Mouse (Mus musculus): ENCODE data around the gene Kcnn4.

Kcnn4 gene

GRCm38 (mm10) chr7:24377091-24377865, 7.2 kb downstream of the Kcnn4 start:
- no peak; the same call in 1 of the 2 replicates for TF ChIP-seq GATA4 (IDR thresholded peaks at IDR 0.05; ENCODE audit: insufficient replicate concordance, low read length)

GRCm38 (mm10) chr7:24378049-24378701, 8.1 kb downstream of the Kcnn4 start:
- no peak for TF ChIP-seq GATA4 (IDR thresholded peaks at IDR 0.05; ENCODE audit: insufficient replicate concordance, low read length)

GRCm38 (mm10) chr7:24379934-24380333, 9.9 kb downstream of the Kcnn4 start:
- TF ChIP-seq GATA4 (IDR thresholded peaks at IDR 0.05; ENCODE audit: insufficient replicate concordance, low read length), result no peak

DNA sequence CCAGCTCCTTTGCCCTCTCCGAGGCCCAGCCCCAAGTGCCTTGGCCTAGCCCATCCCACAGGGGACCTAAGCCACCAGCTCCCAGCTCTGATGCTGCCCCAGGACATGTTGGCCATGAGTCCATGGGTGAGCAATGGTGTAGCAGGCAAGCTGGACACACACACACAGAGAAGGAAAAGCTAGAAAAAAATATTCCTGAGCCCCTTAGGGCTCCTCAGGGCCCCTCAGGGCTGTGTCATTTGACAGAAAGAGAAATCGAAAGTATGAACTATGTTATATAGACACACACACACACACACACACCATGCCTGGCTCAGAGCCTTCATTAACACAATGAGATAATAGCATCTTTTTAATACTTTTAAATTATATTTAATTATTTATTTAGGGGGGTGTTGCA, 10.3 kb downstream of the Kcnn4 start:
- TF ChIP-seq GATA4 (IDR thresholded peaks at IDR 0.05; ENCODE audit: insufficient replicate concordance, low read length), result no peak

DNA sequence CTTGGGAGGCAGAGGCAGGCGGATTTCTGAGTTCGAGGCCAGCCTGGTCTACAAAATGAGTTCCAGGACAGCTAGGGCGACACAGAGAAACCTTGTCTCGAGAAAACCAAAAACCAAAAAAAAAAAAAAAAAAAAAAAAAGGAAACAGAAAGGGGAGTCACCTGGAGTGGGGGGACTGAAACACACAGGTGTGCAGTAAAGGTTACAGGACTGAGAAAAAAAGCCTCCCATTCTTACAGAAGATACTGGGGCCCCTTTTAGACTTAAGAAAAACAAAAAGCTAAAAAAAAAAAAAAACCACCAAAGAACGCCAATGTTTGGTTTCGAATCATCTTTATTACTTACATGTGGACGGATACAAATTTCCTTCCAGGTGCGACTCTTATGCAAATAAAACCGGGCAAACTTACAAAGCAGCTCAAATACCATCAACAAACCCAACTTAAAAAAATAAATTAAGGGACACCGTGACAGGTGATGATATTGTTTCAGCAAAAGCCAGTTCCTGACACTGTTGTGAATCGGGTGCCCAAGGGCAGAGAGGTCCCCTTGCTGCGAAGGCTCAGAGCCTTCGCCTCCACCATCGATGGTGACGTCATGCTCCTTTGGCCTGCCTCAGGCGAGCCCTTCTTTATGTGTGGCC, 12.8 kb downstream of the Kcnn4 start:
- no peak for TF ChIP-seq GATA4 (IDR thresholded peaks at IDR 0.05; ENCODE audit: insufficient replicate concordance, low read length)

- TF ChIP-seq GATA4 (IDR thresholded peaks at IDR 0.05; ENCODE audit: insufficient replicate concordance, low read length), result no peak
These were observed 14.0 kb downstream of the Kcnn4 start for GRCm38 (mm10) chr7:24384070-24384469.

- TF ChIP-seq GATA4 (IDR thresholded peaks at IDR 0.05; ENCODE audit: insufficient replicate concordance, low read length), result no peak
These were observed 14.8 kb downstream of the Kcnn4 start for GRCm38 (mm10) chr7:24384827-24385226.

GRCm38 (mm10) chr7:24387059-24387556, 17.0 kb downstream of the Kcnn4 start:
- no peak for TF ChIP-seq GATA4 (IDR thresholded peaks at IDR 0.05; ENCODE audit: insufficient replicate concordance, low read length)

- no peak for TF ChIP-seq GATA4 (IDR thresholded peaks at IDR 0.05; ENCODE audit: insufficient replicate concordance, low read length)
These were observed 19.6 kb downstream of the Kcnn4 start for GRCm38 (mm10) chr7:24389516-24390187.

- no peak for TF ChIP-seq GATA4 (IDR thresholded peaks at IDR 0.05; ENCODE audit: insufficient replicate concordance, low read length)
These were observed 20.4 kb downstream of the Kcnn4 start for GRCm38 (mm10) chr7:24390512-24390911.

DNA sequence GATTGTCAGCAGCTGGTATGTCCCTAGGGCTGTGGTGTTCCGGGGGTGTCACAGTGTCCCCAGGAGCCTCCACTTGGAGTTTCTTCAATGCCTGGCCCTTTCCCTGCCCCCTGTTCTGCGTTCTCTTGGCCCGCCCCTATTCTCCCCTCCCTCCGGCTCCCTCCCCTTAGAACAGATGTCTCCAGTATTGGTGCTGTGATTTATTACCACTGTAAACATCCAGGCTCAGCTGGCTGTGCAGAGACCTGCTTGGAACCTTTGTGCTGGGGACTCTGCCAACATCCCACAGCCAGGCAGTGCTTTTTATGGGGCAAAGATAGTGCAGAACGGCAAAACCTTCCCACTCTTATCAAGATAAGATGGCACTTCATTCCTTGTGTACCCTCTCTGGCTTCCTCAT, 21.0 kb downstream of the Kcnn4 start:
- no peak for TF ChIP-seq GATA4 (IDR thresholded peaks at IDR 0.05; ENCODE audit: insufficient replicate concordance, low read length)

GRCm38 (mm10) chr7:24391687-24392086, 21.6 kb downstream of the Kcnn4 start:
- no peak for TF ChIP-seq GATA4 (IDR thresholded peaks at IDR 0.05; ENCODE audit: insufficient replicate concordance, low read length)

- no peak for TF ChIP-seq GATA4 (IDR thresholded peaks at IDR 0.05; ENCODE audit: insufficient replicate concordance, low read length)
These were observed 24.0 kb downstream of the Kcnn4 start for GRCm38 (mm10) chr7:24394054-24394453.

DNA sequence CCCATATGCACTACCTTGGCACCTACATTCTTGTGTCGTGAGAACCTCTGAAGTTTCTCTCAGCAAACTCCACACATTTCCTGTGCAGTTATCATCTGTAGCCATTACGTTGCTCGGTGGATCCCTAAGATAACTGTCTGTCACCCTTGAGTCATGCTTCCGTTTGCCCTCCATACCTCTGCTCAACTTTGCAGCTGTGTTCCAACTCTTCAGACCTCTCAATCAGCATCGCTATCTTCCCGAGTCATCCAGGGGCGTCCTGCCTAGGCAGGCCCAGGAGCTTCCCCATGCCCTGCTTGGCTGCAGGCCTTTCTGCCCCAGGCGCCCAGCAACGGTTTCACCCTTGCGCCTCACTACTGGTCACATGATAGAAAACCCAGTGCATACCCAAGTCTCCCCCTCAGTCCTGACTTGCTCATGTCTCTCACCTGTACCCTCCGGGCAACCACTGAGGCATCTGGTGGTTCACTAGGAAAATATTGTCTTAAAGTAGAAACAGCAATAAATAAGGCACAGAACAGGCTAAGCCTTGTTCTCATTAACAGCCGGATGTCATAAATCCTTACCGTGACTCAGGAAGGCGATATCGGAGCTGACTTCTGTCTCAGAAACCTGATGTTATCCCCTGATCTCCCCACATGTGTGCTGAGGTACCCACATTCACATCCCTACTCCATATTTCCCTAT, 24.6 kb downstream of the Kcnn4 start:
- TF ChIP-seq GATA4 (IDR thresholded peaks at IDR 0.05; ENCODE audit: insufficient replicate concordance, low read length), result no peak

GRCm38 (mm10) chr7:24396832-24397231, 26.8 kb downstream of the Kcnn4 start:
- TF ChIP-seq GATA4 (IDR thresholded peaks at IDR 0.05; ENCODE audit: insufficient replicate concordance, low read length), result no peak
